Mouse (Mus musculus) hindbrain, embryonic 12.5 days (tissue): ENCODE measurements at regions not wholly inside any gene's neighbourhood (a gene's known extent, or its start where the extent isn't known, plus 50 kb on each side); places are given as distances from the start of the nearest gene placed in this dataset.

Experiments
- ATAC-seq: fragments of 200-750 bp; cut with Nextera tagmentation; 2 replicates; pipeline ENCODE4 v1.8.0; 2017; ENCODE audit warnings: moderate TSS enrichment; ENCODE audit not compliant: low FRiP score
- H3K27ac ChIP-seq: fragments of 300-500 bp; sonication (generic); 2 replicates; pipeline ENCODE4 v1.5.1; 2016; ENCODE audit warnings: mild to moderate bottlenecking
- H3K27me3 ChIP-seq: fragments of 300-500 bp; sonication (generic); 2 replicates; pipeline ENCODE4 v1.6.1; 2016; ENCODE audit warnings: mild to moderate bottlenecking
- H3K36me3 ChIP-seq: fragments of 300-500 bp; sonication (generic); 2 replicates; pipeline ENCODE4 v1.6.1; 2016; ENCODE audit warnings: mild to moderate bottlenecking
- H3K4me1 ChIP-seq: fragments of 300-500 bp; sonication (generic); 2 replicates; pipeline ENCODE4 v1.6.1; 2016
- H3K4me2 ChIP-seq: fragments of 300-500 bp; sonication (generic); replicated peaks from 2 replicates; pipeline ENCODE4 v1.6.1; 2016; ENCODE audit warnings: mild to moderate bottlenecking
- H3K4me3 ChIP-seq: fragments of 300-500 bp; sonication (generic); 2 replicates; pipeline ENCODE4 v1.5.1; 2016; ENCODE audit warnings: mild to moderate bottlenecking
- H3K9ac ChIP-seq: fragments of 300-500 bp; sonication (generic); 2 replicates; pipeline ENCODE4 v1.6.1; 2016; ENCODE audit warnings: mild to moderate bottlenecking, moderate library complexity
- H3K9me3 ChIP-seq: fragments of 300-500 bp; sonication (generic); replicated peaks from 2 replicates; pipeline ENCODE4 v1.6.1; 2016; ENCODE audit warnings: mild to moderate bottlenecking
- WGBS: fragments of 180-500 bp; shearing (Covaris S2); methylation state at CpG from one replicate; pipeline ENCODE4 v1.1.7; 2016; 5-methylcytosine and 5-hydroxymethylcytosine counted together

DNA sequence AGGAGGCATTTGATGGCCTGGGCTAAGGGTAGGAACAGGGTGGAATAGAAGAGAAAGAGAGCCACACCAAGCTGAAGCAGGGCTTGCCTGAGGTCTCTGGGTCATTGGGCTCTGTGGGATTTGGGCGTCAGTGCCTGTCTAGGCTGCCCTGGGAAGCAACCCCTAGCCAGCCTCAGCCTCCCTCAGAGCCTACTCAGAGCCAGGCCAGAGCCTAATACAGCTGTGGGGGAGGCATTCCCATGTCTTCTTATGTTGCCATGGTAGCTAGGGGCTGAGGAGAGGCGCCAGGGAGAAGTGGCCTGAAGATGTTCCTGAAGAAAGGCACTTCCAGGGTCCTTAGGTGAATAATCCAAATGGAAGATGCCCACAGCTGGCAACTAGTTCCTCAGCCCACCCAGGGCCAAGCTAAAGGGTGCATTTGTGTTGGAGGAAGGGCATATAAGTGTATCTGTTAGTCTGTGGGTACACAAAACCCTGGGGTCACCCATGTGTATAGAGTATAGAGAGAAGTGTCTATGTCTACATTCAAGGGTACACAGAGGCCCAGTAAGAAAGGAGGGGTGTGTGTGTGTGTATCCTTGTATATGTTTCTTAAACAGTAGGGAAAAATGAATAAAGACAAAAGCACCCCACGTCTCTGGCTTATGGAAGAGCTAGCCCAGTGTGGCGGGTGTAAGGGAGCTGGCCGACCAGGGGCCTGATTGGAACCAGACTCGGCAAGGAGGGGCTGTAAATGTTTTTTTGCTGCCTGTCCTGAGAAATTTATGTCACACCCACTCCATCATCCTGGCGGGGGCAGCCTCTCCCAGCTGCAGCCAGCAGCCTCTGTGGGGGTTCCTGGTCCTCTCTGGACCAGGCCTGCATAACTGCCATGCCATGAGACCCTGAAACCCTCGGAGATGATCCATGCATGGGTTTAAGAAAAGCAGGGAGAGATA lies 134.2 kb downstream of the Pja1 start:
- Histone ChIP-seq H3K9ac (no peak overlapping the region), H3K27ac (no peak overlapping the region), H3K4me3 (no peak overlapping the region), H3K27me3 (peaks cover 57% of the 10 kb centered on the region), H3K9me3 (no peaks in the 10 kb centered on the region), H3K36me3 (no peaks in the 10 kb centered on the region), H3K4me1 (0 out of 2 replicates have a peak, but pooled peaks cover 5% of the 10 kb centered on the region), H3K4me2 (no peak overlapping the region)
- ATAC-seq: no peak
- WGBS: 39% methylated on average over 8 of the region's 8 CpGs

DNA sequence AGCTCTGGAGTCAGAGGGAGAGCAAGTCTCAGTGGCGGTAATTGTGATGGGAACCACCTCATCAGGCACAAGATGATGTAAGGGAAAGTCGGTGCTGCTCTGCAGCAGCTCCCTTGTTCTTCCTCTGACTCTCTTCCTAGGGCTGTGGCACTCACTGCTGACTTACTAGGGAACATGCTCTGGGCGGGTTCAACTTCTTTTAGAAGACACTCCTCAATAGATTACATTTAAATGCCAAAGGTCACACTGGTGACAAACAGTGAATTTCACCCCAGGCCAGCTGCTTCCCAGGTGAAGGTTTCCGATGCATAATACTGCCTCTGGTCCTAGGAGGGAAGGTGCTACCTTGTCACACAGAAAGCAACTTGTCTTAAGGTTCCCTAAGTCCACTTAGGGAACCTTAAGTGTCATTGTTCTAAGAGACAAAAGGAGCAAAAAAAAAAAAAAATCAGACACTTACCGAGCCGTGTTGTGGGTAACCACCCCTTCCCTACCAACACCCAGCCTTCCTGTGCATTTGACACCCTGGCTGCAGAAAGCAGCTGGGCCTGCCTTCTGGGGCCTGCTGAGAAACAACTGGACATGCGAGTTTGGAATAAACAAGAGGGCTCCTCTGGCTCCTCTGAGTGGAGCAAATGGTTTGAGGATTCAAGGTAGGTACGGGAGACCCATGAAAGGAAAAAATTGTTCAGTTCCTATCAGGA lies 135.0 kb downstream of the Pja1 start:
- Histone ChIP-seq H3K4me2 (no peak overlapping the region), H3K9me3 (no peaks in the 10 kb centered on the region), H3K36me3 (no peaks in the 10 kb centered on the region), H3K4me1 (0 out of 2 replicates have a peak, but pooled peaks cover 5% of the 10 kb centered on the region), H3K9ac (no peak overlapping the region), H3K27me3 (peaks cover 57% of the 10 kb centered on the region), H3K27ac (no peak overlapping the region), H3K4me3 (no peak overlapping the region)
- ATAC-seq: no peak
- WGBS: 46% methylated on average over 8 of the region's 8 CpGs

DNA sequence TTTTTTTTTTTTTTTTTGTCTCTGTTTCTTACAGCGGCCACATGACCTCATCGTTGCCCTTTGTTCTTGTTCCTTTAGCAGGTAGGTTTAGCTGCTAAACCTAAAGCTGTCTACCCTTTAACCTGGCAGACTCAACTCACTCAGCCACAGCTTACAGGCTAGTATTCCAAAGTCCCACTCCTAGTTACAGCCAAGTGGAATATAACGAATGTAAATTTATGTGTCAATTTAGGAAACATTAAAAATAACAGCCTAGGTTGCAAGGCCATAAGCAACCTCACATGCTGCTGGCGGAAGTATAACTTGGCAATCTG lies 138.7 kb downstream of the Pja1 start:
- WGBS: 46% methylated on average over 4 of the region's 4 CpGs
- Histone ChIP-seq H3K27me3 (peaks cover 41% of the 10 kb centered on the region), H3K4me3 (no peak overlapping the region), H3K27ac (no peak overlapping the region), H3K4me1 (0 out of 2 replicates have a peak, but pooled peaks cover 5% of the 10 kb centered on the region), H3K4me2 (no peak overlapping the region), H3K36me3 (no peaks in the 10 kb centered on the region), H3K9ac (no peak overlapping the region), H3K9me3 (no peaks in the 10 kb centered on the region)
- ATAC-seq: peak; percentile 29; the same call in 1 of the 2 replicates

DNA sequence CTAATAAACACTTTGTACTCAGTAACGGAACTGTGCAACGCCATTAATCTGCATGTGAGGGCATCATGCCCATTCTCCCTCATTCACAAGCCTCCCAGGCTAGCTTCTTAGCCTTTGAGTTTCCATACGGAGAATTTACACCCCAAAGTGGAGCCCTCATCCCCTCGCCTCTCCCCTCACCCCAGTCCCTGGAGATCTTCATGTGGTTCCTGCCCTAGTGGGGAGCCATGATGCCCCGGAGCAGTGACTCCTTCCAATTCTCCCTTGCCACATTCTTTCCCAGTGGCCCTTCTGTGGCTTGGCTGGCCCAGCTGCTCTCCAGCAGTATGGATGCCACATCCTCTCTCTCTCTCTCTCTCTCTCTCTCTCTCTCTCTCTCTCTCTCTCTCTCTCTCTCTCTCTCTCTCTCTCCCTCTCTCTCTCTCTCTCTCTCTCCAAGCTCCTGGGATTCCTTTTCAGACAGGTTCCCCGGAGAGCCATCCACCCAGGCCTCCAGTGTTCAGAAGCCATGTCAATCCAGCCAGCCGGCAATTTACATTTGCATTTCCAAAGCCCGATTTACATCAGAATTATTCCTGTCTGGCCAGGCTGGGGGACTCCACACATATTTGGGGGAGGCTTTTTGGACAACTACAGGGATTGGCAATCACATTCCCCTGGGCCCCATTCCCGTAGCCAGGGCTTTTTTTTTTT lies 139.2 kb downstream of the Pja1 start:
- no peaks in the 10 kb centered on the region for H3K36me3 ChIP-seq
- H3K27me3 ChIP-seq: peaks cover 36% of the 10 kb centered on the region
- H3K4me3 ChIP-seq: no peak overlapping the region
- peak overlapping the region; percentile 41; the same call in 1 of the 2 replicates for H3K27ac ChIP-seq
- ATAC-seq: peak; percentile 71
- H3K9ac ChIP-seq: no peak overlapping the region
- 0 out of 2 replicates have a peak, but pooled peaks cover 2% of the 10 kb centered on the region for H3K4me1 ChIP-seq
- H3K9me3 ChIP-seq: no peaks in the 10 kb centered on the region
- 40% methylated on average over 9 of the region's 9 CpGs for WGBS
- H3K4me2 ChIP-seq: no peak overlapping the region

DNA sequence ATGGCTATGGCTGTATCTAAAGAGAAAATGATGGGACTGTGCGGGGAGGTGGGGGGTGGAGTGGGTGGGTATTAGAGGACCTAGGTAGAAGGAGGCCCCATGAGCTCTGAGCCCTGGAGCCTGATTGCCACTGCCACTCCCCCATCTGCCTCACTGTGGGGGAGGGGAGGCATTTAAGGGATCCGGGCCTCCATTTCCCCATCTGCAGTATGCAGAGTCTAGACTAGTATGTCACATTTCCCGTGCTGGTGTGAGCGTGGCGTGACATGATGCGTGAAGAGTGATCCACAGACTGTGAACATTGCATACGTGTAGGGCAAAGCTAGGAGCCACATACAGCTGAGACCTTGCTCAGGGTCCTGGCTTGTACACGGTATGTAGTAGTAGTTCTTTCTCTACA lies 140.7 kb downstream of the Pja1 start:
- Histone ChIP-seq H3K9ac (no peak overlapping the region), H3K27ac (no peak overlapping the region), H3K4me2 (no peak overlapping the region), H3K36me3 (no peaks in the 10 kb centered on the region), H3K4me3 (no peak overlapping the region), H3K27me3 (peaks cover 34% of the 10 kb centered on the region), H3K4me1 (peaks cover 5% of the 10 kb centered on the region), H3K9me3 (no peaks in the 10 kb centered on the region)
- WGBS: 91% methylated on average over 8 of the region's 8 CpGs
- no peak for ATAC-seq

DNA sequence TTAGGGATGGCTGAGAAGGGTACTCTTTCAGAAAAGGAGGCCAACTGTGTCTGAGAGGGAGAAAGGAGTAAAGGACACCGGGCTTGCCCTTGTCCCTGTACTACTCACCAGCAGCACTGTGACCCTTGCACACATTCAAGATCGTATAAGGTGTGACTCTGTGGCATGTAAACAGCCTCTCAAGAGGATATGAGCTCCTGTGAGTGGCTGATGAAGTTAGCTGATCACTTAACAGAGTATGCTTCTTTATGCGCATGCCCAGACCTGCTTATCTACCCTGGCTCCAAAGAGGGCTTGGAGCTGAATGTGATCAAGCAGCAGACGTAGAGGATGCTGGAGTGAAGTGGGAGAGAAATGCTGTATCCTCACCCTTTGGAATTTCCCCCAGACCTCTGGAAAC lies 142.5 kb downstream of the Pja1 start:
- H3K4me1 ChIP-seq: peaks cover 6% of the 10 kb centered on the region
- 79% methylated on average over 4 of the region's 4 CpGs for WGBS
- peaks cover 40% of the 10 kb centered on the region for H3K27me3 ChIP-seq
- H3K9me3 ChIP-seq: no peaks in the 10 kb centered on the region
- no peak overlapping the region for H3K4me2 ChIP-seq
- no peaks in the 10 kb centered on the region for H3K36me3 ChIP-seq
- H3K27ac ChIP-seq: no peak overlapping the region
- ATAC-seq: no peak
- H3K9ac ChIP-seq: no peak overlapping the region
- no peak overlapping the region for H3K4me3 ChIP-seq

DNA sequence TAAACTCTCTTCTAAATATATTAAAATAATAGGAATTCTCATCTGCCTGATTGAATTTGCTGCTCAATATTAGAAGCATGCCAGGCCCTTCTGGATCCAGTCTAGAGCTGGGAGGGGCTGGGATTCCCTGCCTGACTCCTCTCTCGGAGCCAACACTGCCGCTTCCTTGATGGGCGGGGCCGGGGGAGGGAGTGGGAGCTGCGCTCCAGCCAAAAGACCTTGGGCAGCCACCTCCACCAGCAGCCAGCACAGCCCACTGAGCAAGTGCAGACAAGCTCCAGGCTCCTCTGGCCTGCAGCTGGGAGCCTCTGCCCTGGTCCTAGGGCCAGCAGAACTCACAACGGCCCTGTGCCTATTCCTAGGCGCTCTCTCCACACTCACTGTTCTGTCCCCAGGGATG lies 144.9 kb downstream of the Pja1 start:
- ATAC-seq: no peak
- Histone ChIP-seq H3K4me3 (no peak overlapping the region), H3K36me3 (no peaks in the 10 kb centered on the region), H3K27ac (no peak overlapping the region; the same call in 1 of the 2 replicates), H3K9ac (no peak overlapping the region), H3K4me2 (no peak overlapping the region), H3K4me1 (peaks cover 6% of the 10 kb centered on the region), H3K27me3 (peaks cover 59% of the 10 kb centered on the region), H3K9me3 (no peaks in the 10 kb centered on the region)
- 42% methylated on average over 7 of the region's 7 CpGs for whole genome bisulfite sequencing

DNA sequence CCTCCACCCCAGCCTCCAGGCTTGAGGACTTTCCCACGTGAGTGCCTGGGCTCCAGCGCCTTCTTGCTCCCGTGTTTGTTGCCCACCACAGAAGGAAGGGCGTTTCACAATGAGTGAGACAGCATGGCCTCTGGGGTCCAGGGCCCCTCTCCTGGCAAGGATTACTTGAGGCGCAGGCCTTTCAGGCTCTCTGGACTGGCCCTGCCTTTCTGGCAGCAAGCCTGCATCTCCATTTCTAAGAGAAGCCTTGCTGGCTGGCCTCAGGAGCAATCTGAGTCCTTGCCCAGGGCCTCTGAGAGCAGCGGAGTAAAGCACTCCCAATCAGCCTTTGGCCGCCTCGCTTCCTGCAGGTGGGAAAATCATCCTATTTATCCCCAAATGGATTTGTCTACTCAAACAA lies 145.6 kb downstream of the Pja1 start:
- WGBS: 49% methylated on average over 8 of the region's 8 CpGs
- Histone ChIP-seq H3K36me3 (no peaks in the 10 kb centered on the region), H3K9me3 (no peaks in the 10 kb centered on the region), H3K4me1 (peaks cover 6% of the 10 kb centered on the region), H3K9ac (no peak overlapping the region), H3K27ac (no peak overlapping the region), H3K4me3 (no peak overlapping the region), H3K27me3 (peaks cover 62% of the 10 kb centered on the region), H3K4me2 (no peak overlapping the region)
- no peak for ATAC-seq

DNA sequence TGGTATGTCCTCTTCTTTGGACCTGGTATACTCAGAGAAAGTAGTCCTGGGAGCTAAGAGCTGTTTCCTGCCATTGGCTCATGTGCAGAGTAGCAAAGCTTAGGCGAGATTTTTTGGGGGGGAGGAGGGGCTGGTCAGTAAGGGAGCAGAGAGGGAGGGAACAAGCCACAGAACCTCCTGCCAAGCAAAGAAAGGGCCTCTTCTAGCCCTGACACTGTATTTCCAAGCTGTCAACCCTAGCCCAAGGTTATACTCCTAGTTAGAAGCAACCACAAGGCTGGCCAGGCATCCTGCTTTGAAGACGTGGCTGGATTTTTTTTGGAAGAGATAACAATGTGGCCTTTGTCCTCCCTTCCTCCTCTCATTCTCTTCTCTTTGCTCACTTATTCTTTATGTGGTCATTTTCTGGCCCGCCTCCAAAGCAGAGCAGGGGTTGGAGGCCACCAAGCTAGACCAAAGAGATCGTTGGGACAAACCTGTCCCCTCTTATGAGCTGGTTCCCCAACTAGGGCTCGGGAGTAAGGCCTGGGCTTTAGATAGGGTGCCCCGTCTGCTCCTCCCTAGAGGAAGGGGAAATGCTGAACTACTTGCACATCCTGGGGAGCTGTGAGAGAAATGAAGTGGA lies 146.4 kb downstream of the Pja1 start:
- Histone ChIP-seq H3K27me3 (peaks cover 66% of the 10 kb centered on the region), H3K9ac (no peak overlapping the region), H3K27ac (no peak overlapping the region), H3K36me3 (no peaks in the 10 kb centered on the region), H3K9me3 (no peaks in the 10 kb centered on the region), H3K4me1 (peaks cover 6% of the 10 kb centered on the region), H3K4me3 (no peak overlapping the region), H3K4me2 (no peak overlapping the region)
- 57% methylated on average over 6 of the region's 6 CpGs for WGBS
- no peak for ATAC-seq

DNA sequence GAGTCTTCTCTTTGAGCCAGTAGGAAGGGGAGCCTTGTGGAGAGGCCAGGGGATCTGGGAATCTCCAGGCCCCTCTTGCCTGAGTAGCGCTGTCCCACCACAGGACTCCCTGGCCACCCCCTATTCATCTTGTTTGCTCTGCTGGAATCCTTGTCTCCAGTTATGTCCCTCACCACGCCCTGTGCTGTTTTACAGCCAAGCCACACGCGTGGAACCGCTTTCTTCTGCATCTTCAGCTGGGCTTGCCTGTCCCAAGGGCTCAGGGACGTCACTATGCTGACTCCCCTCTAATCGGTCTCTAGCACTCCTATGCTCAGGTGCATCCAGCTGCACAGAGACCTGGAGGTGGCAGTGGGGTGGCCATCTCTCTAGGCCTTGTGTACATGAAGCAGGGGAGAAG lies 151.3 kb downstream of the Pja1 start:
- Histone ChIP-seq H3K4me1 (no peaks in the 10 kb centered on the region), H3K9me3 (no peaks in the 10 kb centered on the region), H3K4me3 (no peak overlapping the region), H3K27ac (no peak overlapping the region), H3K27me3 (peaks cover 60% of the 10 kb centered on the region), H3K36me3 (no peaks in the 10 kb centered on the region), H3K9ac (no peak overlapping the region), H3K4me2 (no peak overlapping the region)
- ATAC-seq: no peak
- WGBS: 80% methylated on average over 7 of the region's 7 CpGs

DNA sequence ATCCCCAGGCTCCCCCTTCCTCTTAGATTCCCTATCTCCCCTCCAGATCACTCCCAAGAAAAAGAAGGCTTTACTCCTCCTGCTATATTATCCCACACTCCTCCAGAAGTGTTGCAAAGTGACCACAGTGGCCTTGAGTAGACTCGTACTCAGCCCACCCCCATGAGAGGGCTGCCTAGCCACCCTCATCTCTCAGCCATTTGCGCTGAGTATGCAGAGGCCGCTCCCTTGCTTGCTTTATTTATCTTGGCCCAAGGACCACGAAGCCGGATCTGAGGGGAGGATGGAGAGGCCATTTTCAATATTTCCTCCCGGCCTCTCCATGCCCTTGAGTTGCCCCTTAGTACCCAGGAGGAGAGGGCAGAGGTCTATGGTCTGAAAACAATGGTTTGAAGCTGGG lies 151.9 kb downstream of the Pja1 start:
- no peaks in the 10 kb centered on the region for H3K9me3 ChIP-seq
- no peak for ATAC-seq
- WGBS: 61% methylated on average over 6 of the region's 6 CpGs
- no peaks in the 10 kb centered on the region for H3K4me1 ChIP-seq
- H3K27me3 ChIP-seq: peaks cover 54% of the 10 kb centered on the region
- no peak overlapping the region for H3K4me3 ChIP-seq
- H3K27ac ChIP-seq: no peak overlapping the region
- no peak overlapping the region for H3K4me2 ChIP-seq
- no peaks in the 10 kb centered on the region for H3K36me3 ChIP-seq
- no peak overlapping the region for H3K9ac ChIP-seq

DNA sequence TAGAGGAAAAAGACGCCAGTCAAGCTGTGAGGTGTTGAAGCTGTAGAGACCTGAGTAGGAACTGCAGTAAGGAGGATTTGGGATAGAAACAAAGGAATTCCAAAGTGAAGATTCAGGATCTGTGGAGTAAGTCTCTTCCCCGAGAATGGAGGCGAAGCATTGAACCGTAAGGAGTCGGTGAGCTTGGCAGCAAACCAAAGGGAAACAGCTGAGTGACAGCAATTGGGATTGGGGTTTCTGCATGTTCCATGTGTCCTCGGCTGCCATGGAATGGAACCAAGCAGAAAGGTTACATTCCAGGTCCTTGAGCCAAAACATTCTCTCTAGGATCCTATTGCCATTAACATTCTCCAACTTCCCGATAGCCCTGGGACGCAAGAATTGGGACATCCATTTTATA lies 152.9 kb downstream of the Pja1 start:
- H3K4me1 ChIP-seq: no peaks in the 10 kb centered on the region
- peaks cover 44% of the 10 kb centered on the region for H3K27me3 ChIP-seq
- H3K4me3 ChIP-seq: no peak overlapping the region
- no peak overlapping the region for H3K9ac ChIP-seq
- H3K36me3 ChIP-seq: no peaks in the 10 kb centered on the region
- no peaks in the 10 kb centered on the region for H3K9me3 ChIP-seq
- no peak overlapping the region for H3K27ac ChIP-seq
- no peak overlapping the region for H3K4me2 ChIP-seq
- ATAC-seq: no peak
- 80% methylated on average over 8 of the region's 8 CpGs for WGBS
